Mouse (Mus musculus): ENCODE measurements around the gene Rab6a. TPM values are rescaled to one million over a fixed set of nuclear protein-coding genes. Genes with fewer than 3 reads are reported as not detected.

The Rab6a gene
- polyA plus RNA-seq, 1 experiment: not detected

GRCm38 (mm10) chr7:100663190-100663589 is 56.0 kb downstream of the Rab6a start:
- WGBS: under 1% methylated on average over 13 of the region's 13 CpGs
- Histone ChIP-seq H3K27ac (ENCODE audit: insufficient read depth, low read depth, low read length) (no peak overlapping the region), H3K4me1 (ENCODE audit: control insufficient read depth, insufficient read depth, low read length) (0 out of 2 replicates have a peak, but pooled peaks cover 1% of the 10 kb centered on the region), H3K4me3 (ENCODE audit: insufficient read depth, low read depth, low read length) (no peak overlapping the region)
- no peak for TF ChIP-seq POLR2A (IDR thresholded peaks at IDR 0.05; ENCODE audit: insufficient read depth, low read depth, low read length)
- TF ChIP-seq CTCF (IDR thresholded peaks at IDR 0.05; ENCODE audit: insufficient read depth, low read depth, low read length): peak; percentile 50; the same call in 1 of the 2 replicates

GRCm38 (mm10) chr7:100663729-100664304 is 56.6 kb downstream of the Rab6a start:
- Histone ChIP-seq H3K4me1 (ENCODE audit: control insufficient read depth, insufficient read depth, low read length) (no peaks in the 10 kb centered on the region), H3K4me3 (ENCODE audit: insufficient read depth, low read depth, low read length) (no peak overlapping the region), H3K27ac (ENCODE audit: insufficient read depth, low read depth, low read length) (no peak overlapping the region)
- TF ChIP-seq POLR2A (IDR thresholded peaks at IDR 0.05; ENCODE audit: insufficient read depth, low read depth, low read length) (no peak), CTCF (IDR thresholded peaks at IDR 0.05; ENCODE audit: insufficient read depth, low read depth, low read length) (no peak)
- WGBS: 70% methylated on average over 11 of the region's 11 CpGs

GRCm38 (mm10) chr7:100670646-100671045 is 63.4 kb downstream of the Rab6a start:
- Histone ChIP-seq H3K4me1 (ENCODE audit: control insufficient read depth, insufficient read depth, low read length) (peaks cover 4% of the 10 kb centered on the region; the same call in 1 of the 2 replicates), H3K27ac (ENCODE audit: insufficient read depth, low read depth, low read length) (no peak overlapping the region), H3K4me3 (ENCODE audit: insufficient read depth, low read depth, low read length) (no peak overlapping the region)
- no peak for TF ChIP-seq POLR2A (IDR thresholded peaks at IDR 0.05; ENCODE audit: insufficient read depth, low read depth, low read length)
- TF ChIP-seq CTCF (IDR thresholded peaks at IDR 0.05; ENCODE audit: insufficient read depth, low read depth, low read length): no peak
- 77% methylated on average over 5 of the region's 5 CpGs for WGBS

- H3K27ac ChIP-seq (ENCODE audit: insufficient read depth, low read depth, low read length): no peak overlapping the region
- 70% methylated on average over 7 of the region's 7 CpGs for WGBS
- H3K4me3 ChIP-seq (ENCODE audit: insufficient read depth, low read depth, low read length): no peak overlapping the region
- TF ChIP-seq CTCF (IDR thresholded peaks at IDR 0.05; ENCODE audit: insufficient read depth, low read depth, low read length) (no peak), POLR2A (IDR thresholded peaks at IDR 0.05; ENCODE audit: insufficient read depth, low read depth, low read length) (no peak)
- H3K4me1 ChIP-seq (ENCODE audit: control insufficient read depth, insufficient read depth, low read length): peaks cover 4% of the 10 kb centered on the region; the same call in 1 of the 2 replicates
Observed at GRCm38 (mm10) chr7:100673452-100673851, 66.2 kb downstream of the Rab6a start.

GRCm38 (mm10) chr7:100674941-100675340 is 67.7 kb downstream of the Rab6a start:
- H3K4me1 ChIP-seq (ENCODE audit: control insufficient read depth, insufficient read depth, low read length): peaks cover 4% of the 10 kb centered on the region; the same call in 1 of the 2 replicates
- 88% methylated on average over 2 of the region's 2 CpGs for WGBS
- TF ChIP-seq POLR2A (IDR thresholded peaks at IDR 0.05; ENCODE audit: insufficient read depth, low read depth, low read length) (no peak), CTCF (IDR thresholded peaks at IDR 0.05; ENCODE audit: insufficient read depth, low read depth, low read length) (no peak)
- H3K4me3 ChIP-seq (ENCODE audit: insufficient read depth, low read depth, low read length): no peak overlapping the region
- H3K27ac ChIP-seq (ENCODE audit: insufficient read depth, low read depth, low read length): no peak overlapping the region

- 91% methylated on average over 5 of the region's 5 CpGs for WGBS
- Histone ChIP-seq H3K27ac (ENCODE audit: insufficient read depth, low read depth, low read length) (no peak overlapping the region), H3K4me3 (ENCODE audit: insufficient read depth, low read depth, low read length) (no peak overlapping the region), H3K4me1 (ENCODE audit: control insufficient read depth, insufficient read depth, low read length) (peaks cover 4% of the 10 kb centered on the region; the same call in 1 of the 2 replicates)
- TF ChIP-seq CTCF (IDR thresholded peaks at IDR 0.05; ENCODE audit: insufficient read depth, low read depth, low read length): no peak
- no peak for TF ChIP-seq POLR2A (IDR thresholded peaks at IDR 0.05; ENCODE audit: insufficient read depth, low read depth, low read length)
Observed at GRCm38 (mm10) chr7:100678052-100678451, 70.8 kb downstream of the Rab6a start.

GRCm38 (mm10) chr7:100678948-100679880 is 72.0 kb downstream of the Rab6a start:
- 73% methylated on average over 15 of the region's 15 CpGs for WGBS
- TF ChIP-seq CTCF (IDR thresholded peaks at IDR 0.05; ENCODE audit: insufficient read depth, low read depth, low read length) (no peak), POLR2A (IDR thresholded peaks at IDR 0.05; ENCODE audit: insufficient read depth, low read depth, low read length) (no peak)
- H3K4me3 ChIP-seq (ENCODE audit: insufficient read depth, low read depth, low read length): no peak overlapping the region
- H3K4me1 ChIP-seq (ENCODE audit: control insufficient read depth, insufficient read depth, low read length): no peaks in the 10 kb centered on the region
- no peak overlapping the region for H3K27ac ChIP-seq (ENCODE audit: insufficient read depth, low read depth, low read length)

GRCm38 (mm10) chr7:100681132-100681531 is 73.9 kb downstream of the Rab6a start:
- Histone ChIP-seq H3K27ac (ENCODE audit: insufficient read depth, low read depth, low read length) (no peak overlapping the region), H3K4me3 (ENCODE audit: insufficient read depth, low read depth, low read length) (no peak overlapping the region), H3K4me1 (ENCODE audit: control insufficient read depth, insufficient read depth, low read length) (no peaks in the 10 kb centered on the region)
- WGBS: 59% methylated on average over 5 of the region's 5 CpGs
- no peak for TF ChIP-seq POLR2A (IDR thresholded peaks at IDR 0.05; ENCODE audit: insufficient read depth, low read depth, low read length)
- no peak for TF ChIP-seq CTCF (IDR thresholded peaks at IDR 0.05; ENCODE audit: insufficient read depth, low read depth, low read length)

GRCm38 (mm10) chr7:100683241-100683640 is 76.0 kb downstream of the Rab6a start:
- H3K27ac ChIP-seq (ENCODE audit: insufficient read depth, low read depth, low read length): no peak overlapping the region
- no peaks in the 10 kb centered on the region for H3K4me1 ChIP-seq (ENCODE audit: control insufficient read depth, insufficient read depth, low read length)
- H3K4me3 ChIP-seq (ENCODE audit: insufficient read depth, low read depth, low read length): no peak overlapping the region
- 88% methylated on average over 1 of the region's 1 CpGs for WGBS
- no peak for TF ChIP-seq POLR2A (IDR thresholded peaks at IDR 0.05; ENCODE audit: insufficient read depth, low read depth, low read length)
- no peak for TF ChIP-seq CTCF (IDR thresholded peaks at IDR 0.05; ENCODE audit: insufficient read depth, low read depth, low read length)

Measured in olfactory bulb, adult 2 months (tissue).